In genomic region chr10:56839006-56839495, GRCm38 (mm10) we compare ENCODE assay signal across 12 mouse cellular contexts.
A peak's percentile ranks its signal among the peaks of the same experiment; 100 is the strongest.
DNase-seq lines count a peak whose midpoint lies in the region; ATAC-seq lines count a peak whose summit lies in the region.
"Had no signal": no experiment of that assay in that cellular context is flagged by ENCODE, and none has a peak within 500 bp of the region (broad histone marks: within the 10 kb centered on the region; RNA-seq: fewer than 3 reads in every experiment).

No protein-coding gene starts in this region.

- ATAC-seq in forebrain, embryonic 11.5 days (replicated peaks; ENCODE audit: low FRiP score) = peak; percentile 60; the same call in 1 of the 2 replicates
- no peak for ATAC-seq in inflammation-experienced regulatory T-cells, adult 6 months
- ATAC-seq: intestine, embryonic 16.5 days; liver, postnatal 0 days had no signal

- H3K27ac ChIP-seq in forebrain, embryonic 11.5 days (ENCODE audit: low read depth, low read length) = no peak overlapping the region
- H3K27ac ChIP-seq: neural tube, embryonic 12.5 days had no signal

- intact Hi-C loops in left cerebral cortex, postnatal 10 days (cut with DNase I) = loop anchor here (10.0 kb wide), 1 partner anchor 454 kb away; no protein-coding TSS in a partner anchor
- intact Hi-C loops in gastrocnemius, postnatal 36 days (cut with DNase I) = no loop called here

- H3K9me3 ChIP-seq in forebrain, embryonic 11.5 days (ENCODE audit: control insufficient read depth, low read length) = no peaks in the 10 kb centered on the region
- H3K9me3 ChIP-seq: G1E; neural tube, embryonic 12.5 days had no signal

- H3K36me3 ChIP-seq in forebrain, embryonic 11.5 days (ENCODE audit: control insufficient read depth, insufficient read depth, low read length) = no peaks in the 10 kb centered on the region
- H3K36me3 ChIP-seq: G1E; neural tube, embryonic 12.5 days had no signal

- H3K27me3 ChIP-seq in forebrain, embryonic 11.5 days (ENCODE audit: control insufficient read depth, insufficient read depth, low read length) = no peaks in the 10 kb centered on the region
- H3K27me3 ChIP-seq: neural tube, embryonic 12.5 days had no signal

- WGBS in forebrain, embryonic 11.5 days = 48% methylated on average over 9 of the region's 9 CpGs

- DNase-seq in left cerebral cortex, postnatal 10 days (ENCODE audit: extremely low spot score in 1 of 2, low spot score in 2 of 2) = peak; percentile 31 to 38
- no peak for DNase-seq in left cerebral cortex, adult 18-20 months (ENCODE audit: low spot score in 2 of 2)
- DNase-seq in forebrain, embryonic 11.5 days (ENCODE audit: low spot score) = no peak
- DNase-seq in layer of hippocampus, adult 8-10 months (ENCODE audit: low spot score in 2 of 2) = peak; percentile 42 to 49
- DNase-seq in right cerebral cortex, adult 18-20 months = peak; percentile 11
- no peak for DNase-seq in gastrocnemius, postnatal 36 days
- no peak for DNase-seq in urinary bladder, postnatal 10 days (ENCODE audit: low spot score)
- DNase-seq: liver, postnatal 0 days had no signal

- no peak overlapping the region for H3K9ac ChIP-seq in forebrain, embryonic 11.5 days (ENCODE audit: low read length)
- H3K9ac ChIP-seq: liver, postnatal 0 days; neural tube, embryonic 12.5 days had no signal

- H3K4me3 ChIP-seq in forebrain, embryonic 11.5 days (ENCODE audit: low read depth, low read length) = no peak overlapping the region
- H3K4me3 ChIP-seq: neural tube, embryonic 12.5 days had no signal

- H3K4me2 ChIP-seq in forebrain, embryonic 11.5 days (ENCODE audit: low read depth, low read length, severe bottlenecking) = no peak overlapping the region
- H3K4me2 ChIP-seq: neural tube, embryonic 12.5 days had no signal

- no peaks in the 10 kb centered on the region for H3K4me1 ChIP-seq in forebrain, embryonic 11.5 days (replicated peaks; ENCODE audit: control insufficient read depth, insufficient read depth, low read length)
- H3K4me1 ChIP-seq: neural tube, embryonic 12.5 days had no signal

Comparison
In these comparisons a context has a peak if more than half of its experiments do, and no peak if none do; other contexts are left out.
1. DNase-seq: peak in left cerebral cortex, postnatal 10 days (2 of 2), layer of hippocampus, adult 8-10 months (2 of 2) and right cerebral cortex, adult 18-20 months (single experiment); none in left cerebral cortex, adult 18-20 months (0 of 2), forebrain, embryonic 11.5 days (single experiment), gastrocnemius, postnatal 36 days (0 of 2) and urinary bladder, postnatal 10 days (single experiment).